Mouse (Mus musculus): ENCODE data around the gene Mucl2. TPM values are rescaled to one million over a fixed set of nuclear protein-coding genes. Genes with fewer than 3 reads are reported as not detected.
"Not testable (repeated sequence)": the region's sequence is repeated elsewhere in the genome, so short reads cannot be mapped to it uniquely, and the experiment has no call there.

Gene Mucl2
- not detected for total RNA-seq (2021)
- long read RNA-seq, experiment 1, result 0 reads
- long read RNA-seq, experiment 2, result 0 reads

DNA sequence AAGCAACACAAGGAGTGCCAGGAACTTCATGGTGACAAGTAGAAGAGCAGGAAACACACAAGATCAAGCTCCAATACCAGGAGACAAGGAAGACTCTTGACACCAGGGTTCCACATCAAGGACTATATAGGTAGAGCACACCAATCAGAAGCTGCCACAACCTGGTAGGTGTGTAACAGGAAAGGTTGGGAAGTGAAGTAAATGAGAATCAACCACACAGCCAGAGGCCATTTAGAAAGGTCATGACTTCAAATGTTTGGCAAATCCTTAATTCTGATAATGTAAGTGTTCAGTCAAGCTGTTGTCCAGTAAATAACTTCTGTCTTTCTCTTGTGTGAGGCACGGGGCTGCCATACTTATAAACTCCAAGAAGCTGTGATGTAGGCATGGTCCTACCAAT is at the start of gene Mucl2:
TSS of gene Mucl2 (minus strand) at position 101 of the 400 bp plus-strand sequence.
- DNase-seq (ENCODE audit: low spot score), result no peak

DNA sequence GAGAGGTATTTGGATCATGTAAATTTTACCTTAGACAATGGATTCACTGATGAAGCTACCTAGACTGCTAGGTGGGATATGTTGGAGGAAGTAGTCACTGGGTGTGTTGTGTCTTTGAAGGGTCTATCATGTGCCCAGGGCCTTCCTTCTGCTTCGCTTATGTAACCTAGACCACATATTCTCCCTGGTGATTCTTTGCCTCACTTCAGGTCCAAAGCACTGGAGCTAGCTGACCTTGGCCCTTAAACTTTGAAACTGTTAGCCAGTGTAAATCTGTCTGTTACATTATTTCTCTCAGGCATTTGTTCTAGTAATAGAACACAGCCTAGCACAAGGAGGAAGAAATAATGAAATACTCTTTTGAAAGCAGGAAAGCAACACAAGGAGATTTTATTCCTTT is 13.9 kb upstream of the Mucl2 start:
- DNase-seq (ENCODE audit: low spot score), result not testable (repeated sequence)

Small RNAs within 50 kb of the gene (microRNA-seq; reads per million reads assigned to microRNA genes)
- not detected for gene Gm22852

Other genes starting within 250 kb of the Mucl2 start
- gene Mucl1, start 143.8 kb downstream of the Mucl2 start, total RNA-seq (2021), result under 1 TPM; 0.31 to 0.53 TPM

All from gastrocnemius, adult 18-20 months (tissue).